Mouse (Mus musculus) thymus, adult 2 months (tissue): ENCODE results near the gene Kdm4a.

ENCODE experiments used
- CTCF ChIP-seq: fragments of 200-500 bp; IDR thresholded peaks from 2 replicates; pipeline ENCODE4 v1.5.1; 2012; ENCODE audit warnings: mild to moderate bottlenecking, control low read depth, low read length, moderate library complexity, borderline replicate concordance; ENCODE audit not compliant: control insufficient read depth, poor library complexity, insufficient read depth; ENCODE audit errors: extremely low read depth
- POLR2A ChIP-seq: fragments of 200-500 bp; IDR thresholded peaks from 2 replicates; pipeline ENCODE4 v1.6.1; 2012; ENCODE audit warnings: mild to moderate bottlenecking, low read length, control low read depth, moderate library complexity; ENCODE audit not compliant: control insufficient read depth, poor library complexity, insufficient read depth; ENCODE audit errors: extremely low read depth

- TF ChIP-seq POLR2A (no peak), CTCF (no peak)
Observed at GRCm38 (mm10) chr4:118088771-118089170, 91.1 kb downstream of the Kdm4a start.
